Mouse (Mus musculus) bone marrow macrophage, adult 2 months (primary cell): ENCODE data around the gene B3gntl1. TPM values are rescaled to one million over a fixed set of nuclear protein-coding genes. Genes with fewer than 3 reads are reported as not detected.

Source experiments
- H3K27ac ChIP-seq: 2 replicates; pipeline ENCODE4 v1.5.1; 2012; ENCODE audit warnings: low read depth, low read length; ENCODE audit not compliant: insufficient read depth
- H3K4me1 ChIP-seq: 2 replicates; pipeline ENCODE4 v1.6.1; 2012; ENCODE audit warnings: low read length; ENCODE audit not compliant: control insufficient read depth, insufficient read depth
- H3K4me3 ChIP-seq: 2 replicates; pipeline ENCODE4 v1.5.1; 2012; ENCODE audit warnings: mild to moderate bottlenecking, low read length, moderate library complexity; ENCODE audit not compliant: insufficient read depth
- CTCF ChIP-seq: IDR thresholded peaks from 2 replicates; pipeline ENCODE4 v1.5.1; 2012; ENCODE audit warnings: low read depth, mild to moderate bottlenecking, low read length, moderate library complexity
- POLR2A ChIP-seq: IDR thresholded peaks from 2 replicates; pipeline ENCODE4 v1.6.1; 2012; ENCODE audit warnings: mild to moderate bottlenecking, low read depth, low read length, borderline replicate concordance
- polyA plus RNA-seq: library from polyadenylated mRNA; stranded (reverse); fragments of >200 nt; gene quantifications from 2 replicates; pipeline ENCODE4 v1.2.4, GENCODE M21; 2012; ENCODE audit not compliant: missing spikeins, insufficient read depth, insufficient read length

The B3gntl1 gene
- polyA plus RNA-seq, 1 experiment, result 5.5 TPM

DNA sequence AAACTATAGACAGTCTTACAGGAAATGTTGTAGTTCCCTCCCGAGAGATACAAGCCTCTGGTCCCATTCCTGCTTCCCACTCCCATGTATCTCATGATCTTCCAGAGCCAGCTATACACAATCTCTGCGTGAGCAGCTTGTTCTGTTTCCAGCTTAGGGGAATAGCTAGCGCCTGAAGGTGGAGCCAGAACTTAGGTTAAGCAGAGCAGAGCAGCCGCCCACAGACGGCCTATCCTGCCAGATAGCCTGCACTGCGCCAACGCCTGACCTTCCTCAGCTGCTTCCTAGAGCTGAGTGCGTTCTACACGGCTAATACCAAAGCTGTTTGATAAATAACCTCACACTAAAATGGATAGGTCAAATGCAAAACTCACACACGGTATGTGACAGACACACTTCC, 23.1 kb downstream of the B3gntl1 start:
- TF ChIP-seq POLR2A, result no peak
- TF ChIP-seq CTCF, result no peak

DNA sequence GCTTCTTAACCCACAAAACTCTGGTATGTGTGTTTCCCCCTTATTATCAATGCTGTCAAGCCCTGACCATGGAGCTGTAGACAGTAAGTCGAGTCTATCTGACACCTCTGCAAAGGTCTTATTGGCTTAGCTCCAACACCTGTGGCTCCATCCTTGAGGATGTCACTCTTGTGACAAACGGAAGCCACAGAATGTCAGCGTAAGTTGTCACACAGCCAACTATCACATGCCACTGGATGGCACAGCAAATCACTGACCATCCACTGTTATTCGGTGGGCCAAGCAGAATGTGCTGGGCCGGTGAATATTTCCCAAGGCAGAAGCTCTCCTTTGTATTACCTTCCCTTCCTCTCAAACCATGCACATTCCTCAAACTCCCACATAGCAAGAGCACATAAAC, 24.8 kb downstream of the B3gntl1 start:
- Histone ChIP-seq H3K4me3 (no peak overlapping the region), H3K27ac (no peak overlapping the region)
- no peak for TF ChIP-seq CTCF
- TF ChIP-seq POLR2A, result no peak

More for the DNA sequence above, 23.1 kb downstream of the B3gntl1 start:
- no peak overlapping the region for H3K27ac ChIP-seq
- peaks cover 13% of the 10 kb centered on the region for H3K4me1 ChIP-seq
- no peak overlapping the region for H3K4me3 ChIP-seq

DNA sequence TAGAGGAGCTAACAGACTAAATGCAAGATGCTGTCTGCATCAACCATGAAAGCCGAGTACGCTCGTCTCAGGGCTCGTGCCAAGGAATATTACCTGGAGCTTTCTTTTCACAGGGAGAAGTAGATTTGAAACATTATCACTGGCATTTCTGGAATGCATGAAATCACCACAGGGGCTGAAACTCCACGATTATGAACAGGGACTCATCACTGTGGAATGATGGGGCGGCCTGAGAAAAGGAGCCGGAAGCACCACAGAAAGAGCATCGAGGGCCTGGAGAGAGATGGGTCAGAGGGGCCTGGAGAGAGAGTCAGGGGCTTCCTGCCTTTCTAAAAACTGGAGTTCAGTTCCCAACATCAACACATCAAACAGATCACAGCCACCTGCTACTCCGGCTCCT, 25.6 kb downstream of the B3gntl1 start:
- H3K4me3 ChIP-seq, result no peak overlapping the region
- H3K27ac ChIP-seq, result no peak overlapping the region
- H3K4me1 ChIP-seq, result peaks cover 6% of the 10 kb centered on the region
- TF ChIP-seq POLR2A (no peak), CTCF (no peak)

More for the DNA sequence above, 24.8 kb downstream of the B3gntl1 start:
- peaks cover 12% of the 10 kb centered on the region for H3K4me1 ChIP-seq

DNA sequence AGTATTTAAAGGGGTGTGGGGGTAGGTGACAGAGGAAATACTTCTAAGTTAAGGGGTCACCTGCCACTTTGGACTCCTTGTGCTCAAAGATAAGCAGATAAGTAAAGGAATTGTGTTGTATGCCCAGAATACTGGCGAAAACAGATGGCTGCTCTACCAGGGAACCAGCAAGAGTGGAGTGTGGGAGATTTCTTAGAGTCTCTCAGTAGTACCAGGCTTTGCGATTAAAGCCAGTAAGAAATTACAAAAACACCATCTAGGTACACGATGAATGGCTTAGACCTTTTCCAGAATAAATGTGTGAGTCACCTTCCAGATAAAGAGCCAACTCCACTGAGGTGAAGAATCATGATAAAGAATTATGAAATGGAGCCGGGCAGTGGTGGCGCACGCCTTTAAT, 27.6 kb downstream of the B3gntl1 start:
- TF ChIP-seq CTCF, result no peak
- no peak for TF ChIP-seq POLR2A
- no peaks in the 10 kb centered on the region for H3K4me1 ChIP-seq
- no peak overlapping the region for H3K27ac ChIP-seq
- no peak overlapping the region for H3K4me3 ChIP-seq

DNA sequence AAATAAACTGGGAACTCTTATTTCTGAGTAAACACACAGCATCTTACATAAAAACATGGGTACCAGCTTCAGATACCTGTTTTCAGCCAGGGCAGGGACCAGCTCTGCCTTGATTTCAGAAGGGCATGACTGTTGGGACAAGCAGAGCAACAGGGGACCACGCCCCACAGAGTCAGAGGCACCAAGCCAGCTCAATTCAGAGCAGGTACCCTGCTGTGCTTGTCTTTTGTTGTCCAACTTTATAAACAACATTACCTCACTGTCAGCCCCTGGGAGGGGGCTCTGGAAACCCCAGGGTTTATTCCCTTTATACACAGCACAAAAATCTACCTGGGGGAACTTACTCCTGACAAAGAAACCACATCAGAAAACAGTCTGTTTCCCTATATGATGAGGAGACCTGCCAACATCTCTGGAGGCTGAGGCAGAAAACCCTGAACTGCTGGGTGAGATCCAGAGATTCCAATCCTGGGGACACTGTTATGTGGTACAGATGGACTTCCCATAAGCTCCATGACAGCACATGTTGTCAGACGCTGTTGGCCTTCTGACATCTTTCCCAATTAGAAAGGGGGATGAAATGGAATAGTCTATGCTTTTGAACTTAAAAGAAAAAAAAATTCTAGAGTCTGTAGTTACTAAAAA, 31.3 kb downstream of the B3gntl1 start:
- no peak for TF ChIP-seq POLR2A
- no peak for TF ChIP-seq CTCF
- no peaks in the 10 kb centered on the region for H3K4me1 ChIP-seq
- no peak overlapping the region for H3K27ac ChIP-seq
- H3K4me3 ChIP-seq, result no peak overlapping the region

DNA sequence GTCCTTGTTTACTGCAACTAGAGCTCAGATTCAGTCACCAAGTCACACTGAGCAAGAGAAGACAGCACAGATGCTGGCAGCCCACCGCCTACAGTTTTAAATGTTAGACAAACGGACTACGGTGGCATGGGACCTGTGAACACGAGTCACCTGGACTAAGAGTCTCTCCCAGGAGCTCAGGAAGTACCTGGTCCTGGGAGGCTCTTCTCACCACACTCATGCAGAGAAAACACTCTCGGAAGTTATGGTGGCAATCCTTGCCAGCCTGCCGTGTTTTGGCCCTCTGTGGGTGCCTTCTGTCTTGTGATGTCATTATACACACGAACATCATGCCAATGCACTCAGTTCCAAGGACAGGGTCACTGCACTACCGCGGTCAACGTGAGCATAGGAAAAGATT, 36.3 kb downstream of the B3gntl1 start:
- no peak overlapping the region for H3K27ac ChIP-seq
- TF ChIP-seq CTCF (no peak), POLR2A (no peak)
- no peak overlapping the region for H3K4me3 ChIP-seq
- peaks cover 5% of the 10 kb centered on the region; the same call in 1 of the 2 replicates for H3K4me1 ChIP-seq

DNA sequence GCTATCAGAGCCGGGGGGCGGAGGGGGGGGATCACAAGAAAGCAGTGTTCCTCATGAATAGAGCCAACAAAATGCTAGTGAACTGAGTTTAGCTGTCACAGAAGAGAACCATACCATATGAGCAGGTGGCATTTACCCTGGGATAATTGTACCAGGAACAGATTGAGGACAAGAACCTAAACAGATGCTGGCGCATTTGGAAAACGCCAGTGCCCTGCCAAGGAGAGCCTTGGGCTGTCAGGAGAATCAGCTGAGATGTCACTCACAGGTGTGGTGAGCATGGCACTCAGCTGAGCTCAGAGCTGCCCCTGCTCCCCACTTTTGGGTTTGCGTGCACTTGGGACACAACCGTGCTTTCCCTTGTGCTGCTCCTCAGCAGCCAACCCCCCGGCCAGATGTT, 41.5 kb downstream of the B3gntl1 start:
- no peak overlapping the region for H3K27ac ChIP-seq
- no peak for TF ChIP-seq CTCF
- TF ChIP-seq POLR2A, result no peak
- peaks cover 9% of the 10 kb centered on the region; the same call in 1 of the 2 replicates for H3K4me1 ChIP-seq
- H3K4me3 ChIP-seq, result no peak overlapping the region

DNA sequence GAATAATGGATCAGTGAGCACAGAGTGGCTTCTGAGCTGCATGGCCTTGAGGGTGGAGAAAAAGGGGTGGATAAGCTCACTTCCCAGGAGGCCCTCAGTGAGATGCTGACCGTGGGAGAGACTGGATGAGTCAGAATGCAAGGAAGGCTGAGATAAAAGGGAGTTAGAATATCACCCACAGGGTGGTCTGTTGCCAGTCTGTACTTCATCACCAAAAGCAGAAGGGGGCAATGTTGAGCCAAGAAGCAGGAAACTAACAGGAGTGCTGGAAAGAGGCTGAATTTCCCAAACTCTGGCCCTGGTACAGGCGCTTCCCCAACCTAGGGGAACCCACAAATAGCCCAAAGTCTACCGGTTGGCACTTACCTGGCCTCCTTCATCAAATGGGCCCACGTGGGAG, 42.5 kb downstream of the B3gntl1 start:
- no peak overlapping the region for H3K4me3 ChIP-seq
- no peak for TF ChIP-seq POLR2A
- 0 out of 2 replicates have a peak, but pooled peaks have one; percentile 8 for TF ChIP-seq CTCF
- H3K4me1 ChIP-seq, result peaks cover 4% of the 10 kb centered on the region; the same call in 1 of the 2 replicates
- no peak overlapping the region for H3K27ac ChIP-seq

GRCm38 (mm10) chr11:121629529-121629928, 43.4 kb downstream of the B3gntl1 start:
- peaks cover 4% of the 10 kb centered on the region; the same call in 1 of the 2 replicates for H3K4me1 ChIP-seq
- H3K4me3 ChIP-seq, result no peak overlapping the region
- TF ChIP-seq POLR2A, result no peak
- no peak for TF ChIP-seq CTCF
- H3K27ac ChIP-seq, result no peak overlapping the region

DNA sequence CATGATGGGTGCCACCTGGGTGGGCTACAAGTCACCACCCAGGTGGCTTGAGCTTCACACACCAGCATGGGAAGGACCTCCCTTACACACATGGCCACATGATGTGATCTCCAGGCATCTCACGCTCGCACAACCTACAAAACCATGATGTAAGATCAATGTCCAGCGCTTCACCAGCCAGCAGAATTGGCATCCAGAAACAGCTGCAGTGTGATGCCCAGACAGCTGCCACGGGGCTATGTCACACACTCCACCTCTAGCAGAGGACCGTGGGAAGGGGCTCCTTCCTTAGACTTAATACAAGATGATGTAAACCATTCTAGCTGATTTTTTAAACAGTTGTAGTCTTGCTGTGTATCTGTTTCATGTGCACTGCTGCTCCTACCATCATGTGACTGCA, 45.4 kb downstream of the B3gntl1 start:
- Histone ChIP-seq H3K4me3 (no peak overlapping the region), H3K27ac (no peak overlapping the region), H3K4me1 (peaks cover 4% of the 10 kb centered on the region; the same call in 1 of the 2 replicates)
- no peak for TF ChIP-seq CTCF
- TF ChIP-seq POLR2A, result no peak
